Mouse (Mus musculus) midbrain, embryonic 15.5 days (tissue): ENCODE results near the gene Spock1. TPM values are rescaled to one million over a fixed set of nuclear protein-coding genes. Genes with fewer than 3 reads are reported as not detected.
"Not testable (repeated sequence)": the region's sequence is repeated elsewhere in the genome, so short reads cannot be mapped to it uniquely, and the experiment has no call there.

Source experiments
- ATAC-seq: fragments of 200-750 bp; cut with Nextera tagmentation; replicated peaks from 2 replicates; pipeline ENCODE4 v1.8.0; 2017; ENCODE audit warnings: moderate TSS enrichment
- H3K27ac ChIP-seq: fragments of 300-500 bp; sonication (generic); 2 replicates; pipeline ENCODE4 v1.5.1; 2015; ENCODE audit warnings: mild to moderate bottlenecking, inconsistent platforms
- H3K27me3 ChIP-seq: fragments of 300-500 bp; sonication (generic); replicated peaks from 2 replicates; pipeline ENCODE4 v1.6.1; 2015; ENCODE audit warnings: inconsistent platforms
- H3K36me3 ChIP-seq: fragments of 300-500 bp; sonication (generic); replicated peaks from 2 replicates; pipeline ENCODE4 v1.6.1; 2015; ENCODE audit warnings: inconsistent platforms
- H3K4me1 ChIP-seq: fragments of 300-500 bp; sonication (generic); 2 replicates; pipeline ENCODE4 v1.6.1; 2015; ENCODE audit warnings: inconsistent platforms
- H3K4me2 ChIP-seq: fragments of 300-500 bp; sonication (generic); 2 replicates; pipeline ENCODE4 v1.6.1; 2015; ENCODE audit warnings: inconsistent platforms, mild to moderate bottlenecking, moderate library complexity
- H3K4me3 ChIP-seq: fragments of 300-500 bp; sonication (generic); 2 replicates; pipeline ENCODE4 v1.5.1; 2015; ENCODE audit warnings: mild to moderate bottlenecking, inconsistent platforms
- H3K9ac ChIP-seq: fragments of 300-500 bp; sonication (generic); 2 replicates; pipeline ENCODE4 v1.6.1; 2015; ENCODE audit warnings: mild to moderate bottlenecking, inconsistent platforms
- H3K9me3 ChIP-seq: fragments of 300-500 bp; sonication (generic); 2 replicates; pipeline ENCODE4 v1.6.1; 2016; ENCODE audit warnings: inconsistent platforms
- WGBS: fragments of 180-500 bp; shearing (Covaris S2); methylation state at CpG from one replicate; pipeline ENCODE4 v1.1.7; 2015; ENCODE audit warnings: mixed read lengths; 5-methylcytosine and 5-hydroxymethylcytosine counted together
- polyA plus RNA-seq: library from polyadenylated mRNA; unstranded; fragments of >200 nt; fragmentation: Nextera tagmentation; extraction: Ambion mirVana; gene quantifications from 2 replicates; pipeline ENCODE4 v1.2.1, GENCODE M21; 2015

The Spock1 gene
- polyA plus RNA-seq, 1 experiment from 2014 or later, result 71.0 TPM

DNA sequence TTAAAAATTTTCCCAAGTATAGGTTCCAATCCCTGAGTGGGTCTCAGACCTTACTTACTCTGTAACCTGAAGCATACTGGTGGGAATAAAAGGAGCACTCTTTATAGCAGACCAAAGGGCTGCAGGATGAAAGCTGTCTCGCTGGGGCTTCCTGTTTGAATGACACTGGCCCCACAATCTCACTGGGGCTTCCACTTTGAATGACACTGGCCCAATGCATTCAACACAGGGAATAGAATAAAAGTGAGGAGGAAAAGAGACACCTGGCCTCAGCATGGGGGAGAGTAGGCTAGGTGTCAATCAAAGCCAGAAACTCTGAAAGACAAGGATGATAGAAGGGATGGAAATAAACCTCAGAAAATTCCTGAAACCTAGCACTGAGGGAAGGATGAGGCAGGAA, 413.3 kb downstream of the Spock1 start:
- no peak overlapping the region for H3K4me2 ChIP-seq
- no peak overlapping the region for H3K9ac ChIP-seq
- no peaks in the 10 kb centered on the region for H3K9me3 ChIP-seq
- no peak for ATAC-seq
- WGBS, result 28% methylated on average over 1 of the region's 1 CpGs
- no peak overlapping the region for H3K4me3 ChIP-seq
- no peak overlapping the region for H3K27ac ChIP-seq
- no peaks in the 10 kb centered on the region for H3K4me1 ChIP-seq
- no peaks in the 10 kb centered on the region for H3K36me3 ChIP-seq
- H3K27me3 ChIP-seq, result no peaks in the 10 kb centered on the region

DNA sequence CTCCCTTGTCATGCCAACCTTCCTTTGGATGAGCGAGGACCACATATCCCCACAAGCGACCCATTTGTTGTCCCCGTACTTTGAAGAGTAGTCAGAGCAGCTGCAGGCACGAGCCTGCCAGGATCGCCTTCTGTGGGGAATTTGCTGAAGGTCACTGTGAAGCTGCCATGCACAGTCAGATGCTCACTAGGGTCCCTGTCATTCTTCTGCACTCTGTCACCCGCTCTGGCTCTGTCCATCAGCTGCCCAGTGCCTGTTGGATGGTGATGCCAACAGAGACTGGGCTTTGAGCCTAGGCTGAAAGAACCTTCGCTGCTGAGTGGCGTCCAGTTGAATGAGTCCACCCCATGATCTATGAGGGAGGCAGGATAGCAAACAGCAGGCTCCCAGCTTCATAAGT, 419.2 kb downstream of the Spock1 start:
- Histone ChIP-seq H3K27me3 (no peaks in the 10 kb centered on the region), H3K9me3 (no peaks in the 10 kb centered on the region), H3K27ac (no peak overlapping the region), H3K4me3 (no peak overlapping the region), H3K9ac (no peak overlapping the region), H3K4me2 (no peak overlapping the region), H3K36me3 (no peaks in the 10 kb centered on the region), H3K4me1 (0 out of 2 replicates have a peak, but pooled peaks cover 3% of the 10 kb centered on the region)
- WGBS, result 84% methylated on average over 8 of the region's 8 CpGs
- ATAC-seq, result no peak

DNA sequence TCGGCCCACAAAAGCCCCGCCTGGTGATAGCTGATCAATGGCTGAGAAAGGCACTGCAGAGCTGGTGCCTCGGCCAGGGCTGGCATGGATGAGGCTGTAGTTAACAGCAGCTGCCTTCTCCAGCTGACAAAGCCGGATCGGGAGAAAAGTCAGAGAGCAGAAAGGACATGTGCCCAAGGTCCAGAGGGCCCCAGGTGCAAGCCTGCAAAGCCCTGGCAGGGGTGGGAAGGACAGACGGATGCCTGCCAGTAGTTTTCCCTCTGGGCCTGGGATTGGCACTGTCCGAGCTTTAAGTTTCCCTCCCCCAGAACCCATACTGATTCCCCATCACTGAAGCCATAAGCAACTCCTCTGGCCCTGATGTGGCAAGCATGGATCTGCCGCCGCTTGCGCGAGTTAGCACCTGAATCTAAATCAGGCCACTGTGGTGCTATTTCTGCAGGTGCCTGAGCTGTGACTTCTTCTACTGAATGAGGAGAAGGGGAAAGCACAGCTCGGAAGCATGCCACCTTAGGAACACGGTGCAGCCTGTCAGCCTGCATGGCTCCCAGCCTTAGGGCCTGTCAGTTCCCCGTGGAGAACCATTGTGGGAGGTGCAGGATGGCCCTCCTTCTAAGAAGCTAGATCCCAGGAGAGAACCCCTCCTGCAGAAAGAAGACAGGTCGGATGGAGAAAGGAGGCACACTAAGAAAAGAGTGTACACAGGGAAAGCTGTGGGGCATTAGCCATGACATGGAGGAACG, 423.5 kb downstream of the Spock1 start:
- Histone ChIP-seq H3K4me1 (0 out of 2 replicates have a peak, but pooled peaks cover 3% of the 10 kb centered on the region), H3K9me3 (no peaks in the 10 kb centered on the region), H3K27ac (no peak overlapping the region), H3K4me2 (no peak overlapping the region), H3K36me3 (no peaks in the 10 kb centered on the region), H3K9ac (no peak overlapping the region), H3K27me3 (no peaks in the 10 kb centered on the region), H3K4me3 (no peak overlapping the region)
- no peak for ATAC-seq
- WGBS, result 76% methylated on average over 16 of the region's 16 CpGs

DNA sequence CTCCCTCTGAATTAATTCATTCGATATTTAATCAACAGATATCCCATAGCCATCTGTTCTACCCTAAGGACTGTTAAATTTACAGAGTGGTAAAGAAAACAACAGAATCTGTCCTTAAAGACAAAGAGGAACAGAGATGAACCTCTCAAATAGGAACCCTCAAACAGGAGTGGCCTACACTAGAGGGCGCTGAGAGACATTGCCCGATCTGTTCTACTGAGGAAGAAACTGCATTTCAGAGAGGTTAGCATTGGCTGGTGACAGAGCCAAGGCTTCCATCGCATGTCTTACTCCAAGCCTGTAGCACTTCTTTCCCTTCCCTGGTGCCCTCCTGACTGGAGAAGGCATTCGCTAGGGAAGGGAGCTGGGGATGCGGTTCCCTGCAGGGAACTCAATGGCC, 431.4 kb downstream of the Spock1 start:
- Histone ChIP-seq H3K4me1 (0 out of 2 replicates have a peak, but pooled peaks cover 4% of the 10 kb centered on the region), H3K27me3 (no peaks in the 10 kb centered on the region; the same call in 1 of the 2 replicates), H3K9ac (no peak overlapping the region), H3K4me2 (no peak overlapping the region), H3K9me3 (no peaks in the 10 kb centered on the region), H3K27ac (no peak overlapping the region), H3K4me3 (no peak overlapping the region), H3K36me3 (no peaks in the 10 kb centered on the region)
- 30% methylated on average over 6 of the region's 6 CpGs for WGBS
- no peak for ATAC-seq

DNA sequence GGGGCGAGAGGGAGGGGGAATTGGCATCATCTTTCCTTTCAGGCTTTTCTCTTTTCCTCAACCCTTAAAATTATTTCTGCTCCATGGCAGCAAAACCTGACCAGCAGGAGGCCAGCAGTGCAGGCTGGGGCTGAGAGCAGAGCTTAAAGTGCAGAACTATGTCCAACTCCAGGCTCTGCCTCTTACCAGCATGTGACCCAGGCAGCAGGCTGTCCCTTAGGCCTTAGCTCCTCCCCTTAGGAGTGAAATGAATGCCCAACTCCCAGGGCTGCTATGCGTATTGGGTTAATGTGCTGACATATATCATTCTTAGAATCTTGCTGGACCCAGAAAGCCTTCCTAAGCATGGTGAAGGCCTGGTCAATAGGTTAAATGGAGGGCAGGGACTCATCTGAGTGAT, 434.1 kb downstream of the Spock1 start:
- Histone ChIP-seq H3K4me2 (no peak overlapping the region), H3K27ac (no peak overlapping the region), H3K36me3 (no peaks in the 10 kb centered on the region), H3K4me3 (no peak overlapping the region), H3K9ac (no peak overlapping the region), H3K9me3 (no peaks in the 10 kb centered on the region), H3K27me3 (no peaks in the 10 kb centered on the region; the same call in 1 of the 2 replicates), H3K4me1 (peaks cover 9% of the 10 kb centered on the region)
- ATAC-seq, result no peak
- 76% methylated on average over 2 of the region's 2 CpGs for WGBS

DNA sequence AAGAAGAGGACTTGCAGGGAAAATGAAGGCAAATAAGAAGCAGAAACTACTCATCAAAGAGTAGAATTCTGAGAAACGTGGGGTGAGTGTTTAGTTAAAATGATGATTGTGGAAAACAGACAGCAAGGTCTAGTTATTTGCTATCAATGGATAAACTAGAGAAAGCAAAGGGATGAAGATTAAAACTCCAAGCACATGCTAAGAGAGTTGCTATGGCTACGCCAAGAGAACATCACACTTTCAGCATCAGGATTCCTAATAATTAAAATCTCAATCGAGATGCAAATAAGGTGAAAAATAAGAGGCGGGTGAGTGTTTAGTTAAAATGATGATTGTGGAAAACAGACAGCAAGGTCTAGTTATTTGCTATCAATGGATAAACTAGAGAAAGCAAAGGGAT, 437.2 kb downstream of the Spock1 start:
- not testable (repeated sequence) for H3K36me3 ChIP-seq, H3K4me1 ChIP-seq, ATAC-seq, H3K9me3 ChIP-seq, H3K27ac ChIP-seq, H3K4me3 ChIP-seq, H3K9ac ChIP-seq, H3K27me3 ChIP-seq, H3K4me2 ChIP-seq
- WGBS, result 51% methylated on average over 4 of the region's 4 CpGs

DNA sequence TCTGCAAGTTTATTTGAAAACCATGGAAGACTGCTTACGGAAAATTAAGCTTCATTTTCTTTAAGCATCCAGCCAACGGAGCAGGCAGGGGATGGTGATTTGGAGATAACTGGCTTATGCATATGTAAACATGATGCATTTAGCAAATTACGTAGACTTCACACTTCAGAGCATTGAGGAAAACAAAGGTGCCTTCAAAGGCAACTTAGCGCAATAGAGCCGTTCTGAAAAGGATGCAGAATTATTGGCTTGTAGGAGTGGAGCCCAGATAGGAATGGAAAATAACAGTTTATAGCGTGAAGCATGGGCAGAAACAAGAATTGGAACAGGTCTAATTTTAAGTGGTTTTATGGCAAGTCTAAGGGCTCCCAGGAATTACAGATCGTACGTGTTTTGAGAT, 448.2 kb downstream of the Spock1 start:
- Histone ChIP-seq H3K4me1 (0 out of 2 replicates have a peak, but pooled peaks cover 2% of the 10 kb centered on the region), H3K9me3 (no peaks in the 10 kb centered on the region), H3K9ac (no peak overlapping the region), H3K4me3 (no peak overlapping the region), H3K27ac (0 out of 2 replicates have a peak overlapping the region, but pooled peaks have one; percentile 21), H3K4me2 (no peak overlapping the region), H3K27me3 (no peaks in the 10 kb centered on the region), H3K36me3 (no peaks in the 10 kb centered on the region)
- 64% methylated on average over 8 of the region's 8 CpGs for WGBS
- ATAC-seq, result no peak

DNA sequence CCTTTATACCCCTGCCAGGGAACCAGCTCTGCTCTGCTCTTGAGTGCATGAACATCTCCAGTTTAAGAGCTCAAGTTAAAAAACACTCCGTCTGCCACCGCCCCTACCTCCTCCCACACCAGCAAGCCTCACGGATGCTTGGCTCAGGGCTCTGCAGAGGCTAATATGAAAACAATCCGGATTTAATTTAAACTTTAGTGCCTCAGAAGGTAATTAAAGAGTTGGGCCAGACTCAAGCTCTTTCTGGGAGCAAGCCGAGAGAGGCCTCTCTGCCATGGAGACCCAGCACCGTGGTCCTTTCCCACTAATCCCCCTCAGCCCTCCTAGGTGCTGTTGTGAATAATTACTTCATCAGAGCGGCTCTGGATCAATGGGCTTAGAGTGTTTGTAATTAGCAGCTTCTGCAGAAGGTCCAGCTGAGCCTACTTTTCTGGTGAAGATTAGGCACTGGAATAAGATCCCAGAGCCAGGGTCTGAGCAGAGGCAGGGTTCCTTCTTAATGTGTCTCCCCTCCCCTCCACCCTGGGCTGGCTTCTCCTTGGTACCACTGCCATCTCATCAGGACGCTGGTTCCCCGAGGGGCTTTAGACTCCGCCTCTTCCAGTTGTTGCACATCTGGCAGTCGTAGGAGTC, 457.8 kb downstream of the Spock1 start:
- WGBS, result 18% methylated on average over 11 of the region's 11 CpGs
- Histone ChIP-seq H3K4me3 (no peak overlapping the region), H3K27ac (no peak overlapping the region), H3K4me2 (no peak overlapping the region), H3K9ac (no peak overlapping the region), H3K27me3 (no peaks in the 10 kb centered on the region), H3K4me1 (peaks cover 19% of the 10 kb centered on the region), H3K9me3 (no peaks in the 10 kb centered on the region), H3K36me3 (no peaks in the 10 kb centered on the region)
- peak; percentile 72 for ATAC-seq

DNA sequence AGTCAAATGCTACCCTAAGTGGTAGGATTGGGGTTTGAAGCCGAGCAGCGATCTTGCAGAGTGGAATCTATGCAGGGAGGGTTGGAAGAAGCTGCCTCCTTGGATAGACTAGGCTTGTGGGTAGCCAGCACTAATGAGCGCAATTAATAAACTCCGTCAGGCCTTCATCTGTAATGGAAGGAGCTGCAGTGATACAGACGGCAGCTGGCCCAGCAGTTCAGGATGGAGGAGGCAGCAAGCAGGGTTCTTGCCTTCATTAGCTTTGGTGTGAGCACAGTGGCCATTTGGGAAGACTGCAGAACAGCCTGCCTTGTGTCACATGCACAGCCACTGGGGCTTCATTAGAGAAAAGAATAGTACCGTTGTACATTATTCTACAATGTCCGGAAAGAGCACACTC, 459.2 kb downstream of the Spock1 start:
- H3K4me2 ChIP-seq, result no peak overlapping the region
- H3K27me3 ChIP-seq, result no peaks in the 10 kb centered on the region
- peaks cover 19% of the 10 kb centered on the region for H3K4me1 ChIP-seq
- 68% methylated on average over 7 of the region's 7 CpGs for WGBS
- H3K9me3 ChIP-seq, result no peaks in the 10 kb centered on the region
- H3K4me3 ChIP-seq, result no peak overlapping the region
- no peak for ATAC-seq
- no peak overlapping the region for H3K27ac ChIP-seq
- H3K36me3 ChIP-seq, result no peaks in the 10 kb centered on the region
- no peak overlapping the region for H3K9ac ChIP-seq

DNA sequence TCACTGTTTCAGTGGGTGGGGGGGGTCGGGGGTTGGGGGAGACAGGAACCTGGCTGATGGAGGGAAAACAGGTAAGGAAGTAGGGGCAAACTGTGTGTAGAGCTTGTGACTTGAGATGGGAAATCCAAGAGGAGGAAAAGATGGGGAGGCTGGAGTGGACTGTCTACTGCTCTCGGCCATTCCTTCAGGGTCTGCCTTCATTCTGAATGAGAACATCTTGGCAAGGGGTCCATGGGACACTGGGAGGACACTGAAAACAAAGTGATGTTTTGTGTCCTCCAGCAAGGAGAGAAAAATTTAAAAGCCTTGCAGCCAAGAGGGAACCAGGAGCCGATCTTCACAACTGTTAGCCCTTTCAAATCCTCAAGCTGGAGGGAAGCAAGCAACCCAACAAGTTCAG, 463.2 kb downstream of the Spock1 start:
- H3K9ac ChIP-seq, result no peak overlapping the region
- H3K36me3 ChIP-seq, result no peaks in the 10 kb centered on the region
- H3K27ac ChIP-seq, result no peak overlapping the region
- no peaks in the 10 kb centered on the region for H3K9me3 ChIP-seq
- WGBS, result 79% methylated on average over 3 of the region's 3 CpGs
- no peak overlapping the region for H3K4me2 ChIP-seq
- ATAC-seq, result no peak
- H3K4me3 ChIP-seq, result no peak overlapping the region
- H3K27me3 ChIP-seq, result no peaks in the 10 kb centered on the region
- peaks cover 12% of the 10 kb centered on the region for H3K4me1 ChIP-seq

DNA sequence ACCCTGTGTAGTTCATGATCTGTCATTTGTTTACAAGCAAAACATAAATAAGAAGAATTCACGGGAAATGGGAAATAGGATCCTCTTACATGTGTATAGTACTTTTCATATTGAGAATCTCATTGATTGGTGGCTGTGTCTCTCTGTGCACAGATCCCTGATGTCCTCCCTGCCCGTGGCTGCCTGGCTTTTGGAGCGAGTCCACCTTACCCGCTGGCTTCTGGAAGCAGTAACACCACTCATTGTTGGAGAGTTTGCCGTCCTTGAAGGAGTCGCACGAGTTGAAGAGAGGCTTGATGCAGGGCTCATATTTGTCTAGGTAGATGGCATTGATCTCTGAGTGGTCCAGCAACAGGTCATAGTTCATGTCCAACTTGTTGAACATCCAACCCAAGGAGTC, 468.0 kb downstream of the Spock1 start:
- no peak for ATAC-seq
- no peaks in the 10 kb centered on the region for H3K27me3 ChIP-seq
- no peak overlapping the region for H3K9ac ChIP-seq
- H3K4me3 ChIP-seq, result no peak overlapping the region
- H3K27ac ChIP-seq, result no peak overlapping the region
- H3K4me2 ChIP-seq, result no peak overlapping the region
- no peaks in the 10 kb centered on the region for H3K4me1 ChIP-seq
- WGBS, result 92% methylated on average over 7 of the region's 7 CpGs
- H3K9me3 ChIP-seq, result no peaks in the 10 kb centered on the region
- H3K36me3 ChIP-seq, result no peaks in the 10 kb centered on the region

DNA sequence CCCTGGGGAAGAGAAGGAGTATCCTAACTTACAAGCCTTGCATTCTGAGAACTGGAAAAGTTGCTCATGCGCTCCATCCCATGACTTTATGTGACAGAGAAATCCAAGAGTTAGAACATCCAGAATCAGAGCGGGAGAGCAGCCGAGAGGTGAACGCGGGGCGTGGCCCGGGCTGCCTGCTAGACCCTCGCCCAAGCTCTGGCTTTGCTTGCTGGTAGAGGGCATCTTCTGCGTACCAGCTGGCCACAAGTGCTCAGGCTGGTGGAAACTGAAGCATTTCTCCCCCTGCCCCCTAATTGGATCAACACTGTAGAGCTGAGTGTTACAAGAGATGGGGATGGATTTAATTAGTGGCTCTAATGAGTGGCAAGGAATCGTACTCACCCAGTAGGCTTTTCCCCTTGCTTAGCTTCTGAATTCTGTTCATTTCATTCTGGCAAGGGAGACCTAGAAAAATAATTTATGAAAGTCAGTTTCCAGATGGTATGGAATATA, 472.4 kb downstream of the Spock1 start:
- H3K27me3 ChIP-seq, result no peaks in the 10 kb centered on the region
- 90% methylated on average over 10 of the region's 10 CpGs for WGBS

DNA sequence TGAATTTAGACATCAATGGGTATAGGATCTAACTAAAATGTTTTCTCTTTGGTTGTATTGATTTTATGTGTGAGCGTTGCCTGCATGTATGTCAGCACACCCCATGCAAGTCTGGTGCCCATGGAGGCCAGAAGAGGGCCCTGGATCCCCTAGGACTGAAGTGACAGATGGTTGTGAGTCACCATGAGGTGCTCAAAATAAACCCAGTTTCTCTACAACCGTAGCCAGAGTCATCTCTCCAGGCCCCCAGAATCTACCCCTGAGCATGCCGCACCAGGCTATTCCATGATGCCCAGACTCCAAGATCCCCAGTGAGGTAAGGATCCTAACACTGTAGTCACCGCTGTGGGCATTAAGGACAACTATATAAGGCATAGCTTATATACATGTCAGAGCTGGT, 474.3 kb downstream of the Spock1 start:
- Histone ChIP-seq H3K4me1 (no peaks in the 10 kb centered on the region), H3K36me3 (no peaks in the 10 kb centered on the region), H3K4me2 (no peak overlapping the region), H3K9ac (no peak overlapping the region), H3K9me3 (no peaks in the 10 kb centered on the region), H3K4me3 (no peak overlapping the region), H3K27ac (no peak overlapping the region), H3K27me3 (no peaks in the 10 kb centered on the region)
- 93% methylated on average over 4 of the region's 4 CpGs for WGBS
- ATAC-seq, result no peak

More for the DNA sequence above, 472.4 kb downstream of the Spock1 start:
- Histone ChIP-seq H3K36me3 (no peaks in the 10 kb centered on the region), H3K4me1 (no peaks in the 10 kb centered on the region), H3K4me3 (no peak overlapping the region), H3K9ac (no peak overlapping the region), H3K27ac (no peak overlapping the region), H3K9me3 (no peaks in the 10 kb centered on the region), H3K4me2 (no peak overlapping the region)
- ATAC-seq, result no peak
